Mouse (Mus musculus) CH12.LX (cell line): ENCODE measurements around the gene Dpysl5. TPM values are rescaled to one million over a fixed set of nuclear protein-coding genes. Genes with fewer than 3 reads are reported as not detected.

Experiments used
- DNase-seq: peaks from one replicate; pipeline ENCODE4 v3.0.0-alpha.2; 2013; ENCODE audit errors: extremely low read depth
- H3K27ac ChIP-seq: 2 replicates; pipeline ENCODE4 v1.5.1; 2012; ENCODE audit warnings: low read depth, mild to moderate bottlenecking, control low read depth, moderate library complexity; ENCODE audit not compliant: insufficient read depth
- H3K27me3 ChIP-seq: replicated peaks from 2 replicates; pipeline ENCODE3; 2012; ENCODE audit warnings: inconsistent platforms
- H3K36me3 ChIP-seq, 2 experiments: replicated peaks in 1 of 2; 2 replicates each; pipeline versions ENCODE3 to v1.6.1; 2012; ENCODE audit warnings: inconsistent platforms in 1 of 2, low read length in 1 of 2, mild to moderate bottlenecking in 1 of 2, mixed read lengths in 1 of 2, moderate library complexity in 1 of 2; ENCODE audit not compliant: control insufficient read depth in 1 of 2, insufficient read depth in 1 of 2
- H3K4me1 ChIP-seq, 2 experiments: 2 replicates each; pipeline ENCODE4 v1.6.1; 2012; ENCODE audit warnings: inconsistent platforms in 1 of 2, moderate library complexity in 1 of 2; ENCODE audit not compliant: insufficient read depth in 2 of 2, control insufficient read depth in 1 of 2
- H3K4me2 ChIP-seq: 2 replicates; pipeline ENCODE4 v1.6.1; 2012; ENCODE audit warnings: low read depth, mild to moderate bottlenecking, control low read depth; ENCODE audit not compliant: poor library complexity, insufficient read depth, severe bottlenecking
- H3K4me3 ChIP-seq, 3 experiments: fragments of 150-350 bp in 1 of 3; sonication (generic) in 1 of 3; replicated peaks in 1 of 3; 2 replicates each; pipeline versions ENCODE3 to v1.5.1; 2011 to 2012; ENCODE audit warnings: low read depth in 2 of 3, low read length in 2 of 3, mild to moderate bottlenecking in 2 of 3, moderate library complexity in 2 of 3, control low read depth in 1 of 3, improper control_type of control experiment in 1 of 3, inconsistent platforms in 1 of 3, mixed read lengths in 1 of 3; ENCODE audit not compliant: poor library complexity in 1 of 3
- H3K79me2 ChIP-seq: replicated peaks from 2 replicates; pipeline ENCODE4 v1.6.1; 2012; ENCODE audit warnings: mild to moderate bottlenecking, moderate library complexity; ENCODE audit not compliant: control insufficient read depth, poor library complexity, insufficient read depth, severe bottlenecking; ENCODE audit errors: extremely low read depth
- H3K9ac ChIP-seq: 2 replicates; pipeline ENCODE4 v1.6.1; 2012; ENCODE audit warnings: low read depth, mild to moderate bottlenecking, control low read depth, moderate library complexity; ENCODE audit not compliant: insufficient read depth
- H3K9me3 ChIP-seq: replicated peaks from 2 replicates; pipeline ENCODE3; 2012; ENCODE audit warnings: low read length, inconsistent platforms, mixed read lengths
- CHD2 ChIP-seq: IDR thresholded peaks from 2 replicates; pipeline ENCODE4 v1.6.1; 2011; ENCODE audit warnings: low read length, improper control_type of control experiment
- CTCF ChIP-seq, 2 experiments: IDR thresholded peaks in 1 of 2; conservative IDR thresholded peaks in 1 of 2; 2 replicates each; pipeline ENCODE4 v1.5.1; 2011 to 2012; ENCODE audit warnings: low read depth in 2 of 2, low read length in 2 of 2, improper control_type of control experiment in 1 of 2, inconsistent platforms in 1 of 2, mild to moderate bottlenecking in 1 of 2, moderate library complexity in 1 of 2
- E2F4 ChIP-seq: IDR thresholded peaks from 2 replicates; pipeline ENCODE4 v1.6.1; 2011; ENCODE audit warnings: low read depth, low read length, improper control_type of control experiment; ENCODE audit not compliant: insufficient replicate concordance
- ELF1 ChIP-seq: IDR thresholded peaks from 2 replicates; pipeline ENCODE4 v1.6.1; 2014; ENCODE audit warnings: low read depth, mild to moderate bottlenecking, inconsistent platforms, low read length, improper control_type of control experiment
- EP300 ChIP-seq: IDR thresholded peaks from 2 replicates; pipeline ENCODE4 v1.6.1; 2011; ENCODE audit warnings: low read length, improper control_type of control experiment
- IRF4 ChIP-seq: IDR thresholded peaks from 2 replicates; pipeline ENCODE4 v1.6.1; 2014; ENCODE audit warnings: low read depth, mild to moderate bottlenecking, inconsistent platforms, low read length, improper control_type of control experiment
- MAFK ChIP-seq: IDR thresholded peaks from 2 replicates; pipeline ENCODE4 v1.6.1; 2011; ENCODE audit warnings: low read length, improper control_type of control experiment; ENCODE audit not compliant: insufficient replicate concordance
- MAX ChIP-seq: IDR thresholded peaks from 2 replicates; pipeline ENCODE4 v1.6.1; 2011; ENCODE audit warnings: low read length, improper control_type of control experiment
- MAZ ChIP-seq: IDR thresholded peaks from 2 replicates; pipeline ENCODE4 v1.6.1; 2012; ENCODE audit warnings: low read depth, mild to moderate bottlenecking, inconsistent platforms, low read length, improper control_type of control experiment, moderate library complexity
- MEF2A ChIP-seq: IDR thresholded peaks from 2 replicates; pipeline ENCODE4 v1.6.1; 2014; ENCODE audit warnings: low read depth, mild to moderate bottlenecking, inconsistent platforms, low read length, improper control_type of control experiment, borderline replicate concordance
- MXI1 ChIP-seq: IDR thresholded peaks from 2 replicates; pipeline ENCODE4 v1.6.1; 2011; ENCODE audit warnings: mild to moderate bottlenecking, low read depth, low read length, improper control_type of control experiment
- MYC ChIP-seq: IDR thresholded peaks from 2 replicates; pipeline ENCODE4 v1.6.1; 2011; ENCODE audit warnings: low read depth, mild to moderate bottlenecking, improper control_type of control experiment, low read length
- NELFE ChIP-seq: IDR thresholded peaks from 2 replicates; pipeline ENCODE4 v1.6.1; 2011; ENCODE audit warnings: low read depth, low read length, improper control_type of control experiment
- PAX5 ChIP-seq: IDR thresholded peaks from 2 replicates; pipeline ENCODE4 v1.6.1; 2012; ENCODE audit warnings: low read length, inconsistent platforms, mixed read lengths
- POLR2A ChIP-seq: IDR thresholded peaks from 2 replicates; pipeline ENCODE4 v1.6.1; 2011; ENCODE audit warnings: low read depth, mild to moderate bottlenecking, improper control_type of control experiment, low read length
- RAD21 ChIP-seq: IDR thresholded peaks from 2 replicates; pipeline ENCODE4 v1.6.1; 2011; ENCODE audit warnings: low read depth, mild to moderate bottlenecking, low read length, improper control_type of control experiment, moderate library complexity
- RCOR1 ChIP-seq: conservative IDR thresholded peaks from 2 replicates; pipeline ENCODE4 v1.6.1; 2012; ENCODE audit warnings: low read depth, mild to moderate bottlenecking, inconsistent platforms, low read length, improper control_type of control experiment
- SMC3 ChIP-seq: IDR thresholded peaks from 2 replicates; pipeline ENCODE4 v1.6.1; 2011; ENCODE audit warnings: low read depth, low read length, improper control_type of control experiment
- TCF12 ChIP-seq: IDR thresholded peaks from 2 replicates; pipeline ENCODE4 v1.6.1; 2014; ENCODE audit warnings: low read depth, mild to moderate bottlenecking, inconsistent platforms, low read length, improper control_type of control experiment
- UBTF ChIP-seq: IDR thresholded peaks from 2 replicates; pipeline ENCODE4 v1.6.1; 2012; ENCODE audit warnings: low read depth, mild to moderate bottlenecking, inconsistent platforms, low read length, improper control_type of control experiment, moderate library complexity
- USF1 ChIP-seq: IDR thresholded peaks from 2 replicates; pipeline ENCODE4 v1.6.1; 2014; ENCODE audit warnings: low read depth, mild to moderate bottlenecking, inconsistent platforms, low read length, improper control_type of control experiment
- USF2 ChIP-seq: conservative IDR thresholded peaks from 2 replicates; pipeline ENCODE4 v1.6.1; 2011; ENCODE audit warnings: low read depth, low read length, improper control_type of control experiment
- ZC3H11A ChIP-seq: IDR thresholded peaks from 2 replicates; pipeline ENCODE4 v1.6.1; 2012; ENCODE audit warnings: low read depth, mild to moderate bottlenecking, inconsistent platforms, low read length, improper control_type of control experiment
- ZKSCAN1 ChIP-seq: IDR thresholded peaks from 2 replicates; pipeline ENCODE4 v1.6.1; 2012; ENCODE audit warnings: low read depth, inconsistent platforms, low read length, improper control_type of control experiment, borderline replicate concordance
- ZNF384 ChIP-seq: IDR thresholded peaks from 2 replicates; pipeline ENCODE4 v1.6.1; 2012; ENCODE audit warnings: low read depth, low read length, improper control_type of control experiment, inconsistent platforms
- dilution Hi-C: fragments of 300-500 bp; cut with MboI; formaldehyde crosslinking; loops from 2 replicates; pipeline ENCODE4 v1.14.3; 2020; ENCODE audit warnings: low sequenced_read_pairs; ENCODE audit not compliant: extremely low pct_unique_long_range_greater_than_20kb, extremely low pct_ligation_motif_present
- in situ Hi-C: fragments of 300-500 bp; cut with MboI; formaldehyde crosslinking; loops from 3 replicates; pipeline ENCODE4 v1.14.3; 2019; ENCODE audit warnings: low sequenced_read_pairs, low pct_ligation_motif_present, low pct_unique_long_range_greater_than_20kb, mixed read lengths
- polyA plus RNA-seq: library from polyadenylated mRNA; unstranded; fragments of >175 nt; gene quantifications from 2 replicates; pipeline ENCODE4 v1.2.1, GENCODE M21; 2012; ENCODE audit warnings: low read depth; ENCODE audit not compliant: insufficient read length
- total RNA-seq, 2 experiments: library from RNA; depleted of rRNA; stranded (reverse); fragments of 300-350 nt in 1 of 2; fragments of >200 nt in 1 of 2; gene quantifications; 2 replicates each; pipeline ENCODE4 v1.2.3; 2012 to 2014

The Dpysl5 gene
- total and polyA plus RNA-seq, 3 experiments = 0.21 TPM; not detected in 2

- Histone ChIP-seq H3K27ac (no peak overlapping the region), H3K36me3 (no peaks in the 10 kb centered on the region), H3K9ac (no peak overlapping the region), H3K9me3 (no peaks in the 10 kb centered on the region), H3K4me3 (no peak overlapping the region), H3K79me2 (no peaks in the 10 kb centered on the region), H3K27me3 (peaks cover 67% of the 10 kb centered on the region), H3K4me2 (no peak overlapping the region), H3K4me1 (peaks cover 6 to 10% of the 10 kb centered on the region in 2 experiments)
- dilution Hi-C loops = no loop called here
- no peak for TF ChIP-seq ELF1
- no peak for TF ChIP-seq NELFE
- DNase-seq = no peak
- in situ Hi-C loops = no loop called here
Measured at GRCm38 (mm10) chr5:30787381-30787780, 76.0 kb downstream of the Dpysl5 start.

- Histone ChIP-seq H3K9ac (no peak overlapping the region), H3K79me2 (no peaks in the 10 kb centered on the region), H3K36me3 (no peaks in the 10 kb centered on the region), H3K27me3 (peaks cover 67% of the 10 kb centered on the region), H3K4me3 (no peak overlapping the region), H3K4me2 (no peak overlapping the region), H3K9me3 (no peaks in the 10 kb centered on the region), H3K4me1 (peaks cover 6 to 10% of the 10 kb centered on the region in 2 experiments), H3K27ac (no peak overlapping the region)
- no peak for DNase-seq
- dilution Hi-C loops (no loop called here), in situ Hi-C loops (no loop called here)
- TF ChIP-seq RCOR1 (no peak), ZC3H11A (no peak), USF2 (no peak), MAFK (no peak), RAD21 (no peak), MAX (no peak), UBTF (no peak), SMC3 (no peak), CHD2 (no peak), ELF1 (no peak), MEF2A (no peak), ZKSCAN1 (no peak), IRF4 (no peak), PAX5 (no peak), ZNF384 (no peak), POLR2A (no peak)
Measured at GRCm38 (mm10) chr5:30790047-30790446, 78.7 kb downstream of the Dpysl5 start.

GRCm38 (mm10) chr5:30796125-30796524, 84.8 kb downstream of the Dpysl5 start:
- H3K9ac ChIP-seq = no peak overlapping the region
- in situ Hi-C loops (no loop called here), dilution Hi-C loops (no loop called here)
- no peaks in the 10 kb centered on the region for H3K36me3 ChIP-seq
- no peaks in the 10 kb centered on the region for H3K9me3 ChIP-seq
- H3K27ac ChIP-seq = no peak overlapping the region
- no peaks in the 10 kb centered on the region for H3K79me2 ChIP-seq
- peaks cover 89% of the 10 kb centered on the region for H3K27me3 ChIP-seq
- peaks cover 7 to 8% of the 10 kb centered on the region in 2 experiments; a peak in 3 of 4 replicates for H3K4me1 ChIP-seq
- no peak for TF ChIP-seq CHD2
- TF ChIP-seq E2F4 = no peak
- no peak for TF ChIP-seq USF2
- 0 out of 2 replicates have a peak, but pooled peaks have one; percentile 16 for TF ChIP-seq ZNF384
- peak; percentile 48; the same call in 1 of the 2 replicates for TF ChIP-seq IRF4
- TF ChIP-seq EP300 = no peak
- TF ChIP-seq CTCF (conservative IDR thresholded peaks at IDR 0.05 in 1 of 2, IDR thresholded peaks at IDR 0.05 in 1 of 2; ENCODE audit: low read depth in 2 of 2, low read length in 2 of 2) = peak; percentile 39 to 84; a peak in 3 of 4 replicates
- TF ChIP-seq RCOR1 = no peak
- TF ChIP-seq MAX = 0 out of 2 replicates have a peak, but pooled peaks have one; percentile 32
- TF ChIP-seq RAD21 = peak; percentile 54
- 0 out of 2 replicates have a peak, but pooled peaks have one; percentile 28 for TF ChIP-seq TCF12
- TF ChIP-seq MAZ = peak; percentile 58; the same call in 1 of the 2 replicates
- TF ChIP-seq MXI1 = no peak
- TF ChIP-seq USF1 = no peak
- TF ChIP-seq MYC = 0 out of 2 replicates have a peak, but pooled peaks have one; percentile 36
- no peak for TF ChIP-seq MEF2A
- TF ChIP-seq SMC3 = peak; percentile 91
- peak; percentile 80 for TF ChIP-seq UBTF
- TF ChIP-seq NELFE = no peak
- H3K4me3 ChIP-seq = no peak overlapping the region
- peak; percentile 65 for DNase-seq
- H3K4me2 ChIP-seq = no peak overlapping the region
